Mouse (Mus musculus): ENCODE measurements around the gene Tbc1d1.

Gene Tbc1d1

GRCm38 (mm10) chr5:64383215-64383614 is 227.1 kb downstream of the Tbc1d1 start:
- no peak for DNase-seq (ENCODE audit: low spot score)

GRCm38 (mm10) chr5:64384546-64384945 is 228.4 kb downstream of the Tbc1d1 start:
- no peak for DNase-seq (ENCODE audit: low spot score)

- no peak for DNase-seq (ENCODE audit: low spot score)
These were observed 230.9 kb downstream of the Tbc1d1 start for GRCm38 (mm10) chr5:64386996-64387395.

GRCm38 (mm10) chr5:64389202-64389929 is 233.3 kb downstream of the Tbc1d1 start:
- DNase-seq (ENCODE audit: low spot score) = no peak

- no peak for DNase-seq (ENCODE audit: low spot score)
These were observed 235.2 kb downstream of the Tbc1d1 start for GRCm38 (mm10) chr5:64391346-64391745.

GRCm38 (mm10) chr5:64392426-64393020 is 236.4 kb downstream of the Tbc1d1 start:
- DNase-seq (ENCODE audit: low spot score) = no peak

- no peak for DNase-seq (ENCODE audit: low spot score)
These were observed 237.4 kb downstream of the Tbc1d1 start for GRCm38 (mm10) chr5:64393530-64393929.

- DNase-seq (ENCODE audit: low spot score) = no peak
These were observed 242.1 kb downstream of the Tbc1d1 start for GRCm38 (mm10) chr5:64398155-64398554.

- DNase-seq (ENCODE audit: low spot score) = no peak
These were observed 244.6 kb downstream of the Tbc1d1 start for GRCm38 (mm10) chr5:64400742-64401141.
